Mouse (Mus musculus) intestine, embryonic 16.5 days (tissue): Measurements from ENCODE around the gene Drd1. TPM values are rescaled to one million over a fixed set of nuclear protein-coding genes. Genes with fewer than 3 reads are reported as not detected.

ENCODE experiments used
- ATAC-seq: fragments of 200-750 bp; cut with Nextera tagmentation; 2 replicates; pipeline ENCODE4 v1.8.0; 2017; ENCODE audit warnings: moderate TSS enrichment, moderate library complexity
- H3K27ac ChIP-seq: fragments of 300-500 bp; sonication (generic); 2 replicates; pipeline ENCODE4 v1.5.1; 2014; ENCODE audit warnings: mild to moderate bottlenecking, low read length
- H3K27me3 ChIP-seq: fragments of 300-500 bp; sonication (generic); replicated peaks from 2 replicates; pipeline ENCODE4 v1.6.1; 2014; ENCODE audit warnings: low read length, control low read depth, mixed read lengths; ENCODE audit not compliant: control insufficient read depth, insufficient read depth
- H3K36me3 ChIP-seq: fragments of 300-500 bp; sonication (generic); 2 replicates; pipeline ENCODE4 v1.6.1; 2014; ENCODE audit warnings: low read length, control low read depth; ENCODE audit not compliant: control insufficient read depth, insufficient read depth
- H3K4me1 ChIP-seq: fragments of 300-500 bp; sonication (generic); 2 replicates; pipeline ENCODE4 v1.6.1; 2014; ENCODE audit warnings: low read length, control low read depth, mixed read lengths; ENCODE audit not compliant: control insufficient read depth, insufficient read depth
- H3K4me2 ChIP-seq: fragments of 300-500 bp; sonication (generic); 2 replicates; pipeline ENCODE4 v1.6.1; 2014; ENCODE audit warnings: low read depth, low read length, control low read depth
- H3K4me3 ChIP-seq: fragments of 300-500 bp; sonication (generic); 2 replicates; pipeline ENCODE4 v1.5.1; 2014; ENCODE audit warnings: mild to moderate bottlenecking, low read length
- H3K9ac ChIP-seq: fragments of 300-500 bp; sonication (generic); 2 replicates; pipeline ENCODE4 v1.6.1; 2014; ENCODE audit warnings: low read depth, low read length
- H3K9me3 ChIP-seq: fragments of 300-500 bp; sonication (generic); 2 replicates; pipeline ENCODE4 v1.6.1; 2016; ENCODE audit warnings: low read length, control low read depth; ENCODE audit not compliant: control insufficient read depth
- WGBS: fragments of 180-500 bp; shearing (Covaris S2); extraction: QIAGEN DNeasy Blood & Tissue Kit; methylation state at CpG from one replicate; pipeline ENCODE4 v1.1.7; 2014; 5-methylcytosine and 5-hydroxymethylcytosine counted together
- polyA plus RNA-seq: library from polyadenylated mRNA; unstranded; fragments of >200 nt; fragmentation: Nextera tagmentation; extraction: Ambion mirVana; gene quantifications from 2 replicates; pipeline ENCODE4 v1.2.1, GENCODE M21; 2015

Drd1 gene
- polyA plus RNA-seq, 1 experiment from 2014 or later = 0.15 TPM

- WGBS = 69% methylated on average over 11 of the region's 11 CpGs
- no peak for ATAC-seq
- no peak overlapping the region for H3K4me3 ChIP-seq
- peaks cover 35% of the 10 kb centered on the region for H3K4me1 ChIP-seq
- no peaks in the 10 kb centered on the region for H3K9me3 ChIP-seq
- H3K27me3 ChIP-seq = no peaks in the 10 kb centered on the region
- H3K27ac ChIP-seq = 0 out of 2 replicates have a peak overlapping the region, but pooled peaks have one; percentile 4
- H3K9ac ChIP-seq = no peak overlapping the region
- 0 out of 2 replicates have a peak, but pooled peaks cover 2% of the 10 kb centered on the region for H3K36me3 ChIP-seq
- H3K4me2 ChIP-seq = no peak overlapping the region; the same call in 1 of the 2 replicates
Measured at GRCm38 (mm10) chr13:54076762-54077460, 21.4 kb upstream of the Drd1 start.

DNA sequence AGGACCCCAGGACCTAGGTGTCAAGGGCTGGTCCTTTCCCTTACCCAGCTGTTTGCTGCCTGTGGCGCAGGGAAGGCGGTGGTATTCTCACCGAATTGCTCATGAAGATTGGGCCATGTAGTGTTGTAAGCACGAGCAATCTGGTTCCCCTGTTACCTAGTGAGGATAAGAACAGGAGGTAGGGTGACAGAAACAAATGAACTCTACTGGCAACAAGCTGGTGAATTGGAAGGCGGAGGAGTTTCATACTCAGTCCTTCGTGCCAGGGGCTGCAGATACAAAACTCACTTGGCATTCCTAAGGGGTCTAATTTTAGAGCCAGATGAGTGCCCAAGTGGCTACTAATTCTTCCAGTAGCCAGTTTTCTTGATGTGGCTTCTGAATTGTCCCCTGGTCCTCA is 20.5 kb upstream of the Drd1 start:
- Histone ChIP-seq H3K36me3 (0 out of 2 replicates have a peak, but pooled peaks cover 2% of the 10 kb centered on the region), H3K4me1 (peaks cover 35% of the 10 kb centered on the region), H3K4me2 (no peak overlapping the region), H3K27ac (no peak overlapping the region), H3K9ac (no peak overlapping the region), H3K9me3 (no peaks in the 10 kb centered on the region), H3K4me3 (no peak overlapping the region), H3K27me3 (no peaks in the 10 kb centered on the region)
- ATAC-seq = no peak
- WGBS = 89% methylated on average over 6 of the region's 6 CpGs

DNA sequence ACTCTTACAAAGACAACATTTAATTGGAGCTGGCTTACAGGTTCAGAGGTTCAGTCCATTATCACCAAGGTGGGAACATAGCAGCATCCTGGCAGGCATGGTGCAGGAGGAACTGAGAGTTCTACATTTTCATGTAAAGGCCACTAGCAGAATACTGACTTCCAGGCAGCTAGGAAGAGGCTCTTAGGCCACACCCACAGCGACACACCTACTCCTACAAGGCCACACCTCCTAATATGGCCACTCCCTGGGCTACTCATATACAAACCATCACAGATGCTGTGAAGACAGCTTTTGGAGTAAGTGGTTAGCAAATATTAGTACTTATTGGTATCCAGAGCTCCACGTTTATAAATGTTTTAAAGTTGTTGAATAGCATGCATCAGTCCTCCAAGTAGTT is 19.9 kb upstream of the Drd1 start:
- no peak overlapping the region for H3K27ac ChIP-seq
- H3K9me3 ChIP-seq = no peaks in the 10 kb centered on the region
- no peak overlapping the region for H3K9ac ChIP-seq
- no peak overlapping the region for H3K4me2 ChIP-seq
- WGBS = 83% methylated on average over 2 of the region's 2 CpGs
- H3K4me1 ChIP-seq = peaks cover 30% of the 10 kb centered on the region
- H3K4me3 ChIP-seq = no peak overlapping the region
- H3K36me3 ChIP-seq = 0 out of 2 replicates have a peak, but pooled peaks cover 2% of the 10 kb centered on the region
- H3K27me3 ChIP-seq = no peaks in the 10 kb centered on the region
- no peak for ATAC-seq

DNA sequence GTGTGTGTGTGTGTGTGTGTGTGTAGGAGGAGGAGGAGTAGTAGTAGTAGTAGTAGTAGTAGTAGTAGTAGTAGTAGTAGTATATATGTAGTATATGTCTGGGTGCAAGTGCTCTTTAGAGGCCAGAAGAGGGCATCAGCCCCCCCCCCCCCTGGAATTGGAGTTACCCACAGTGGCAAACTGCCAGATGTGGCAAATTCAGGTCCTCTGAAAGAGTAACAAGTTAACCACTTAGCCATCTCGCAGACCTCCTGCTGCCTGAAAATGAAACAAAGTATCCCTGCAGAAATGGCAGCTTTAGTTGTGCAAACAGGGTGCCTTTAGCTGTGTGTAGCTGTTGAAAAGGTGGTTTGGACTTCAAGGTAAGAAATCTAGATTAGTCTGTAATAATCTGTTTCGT is 18.0 kb upstream of the Drd1 start:
- H3K36me3 ChIP-seq = 0 out of 2 replicates have a peak, but pooled peaks cover 2% of the 10 kb centered on the region
- no peak for ATAC-seq
- H3K9ac ChIP-seq = no peak overlapping the region
- no peak overlapping the region for H3K4me3 ChIP-seq
- H3K4me2 ChIP-seq = peak overlapping the region; percentile 67
- no peaks in the 10 kb centered on the region for H3K27me3 ChIP-seq
- WGBS = 66% methylated on average over 2 of the region's 2 CpGs
- no peaks in the 10 kb centered on the region for H3K9me3 ChIP-seq
- H3K4me1 ChIP-seq = peaks cover 15% of the 10 kb centered on the region
- no peak overlapping the region for H3K27ac ChIP-seq

GRCm38 (mm10) chr13:54073066-54073465 is 17.6 kb upstream of the Drd1 start:
- Histone ChIP-seq H3K4me3 (peak overlapping the region; percentile 83), H3K27ac (peak overlapping the region; percentile 85), H3K27me3 (no peaks in the 10 kb centered on the region), H3K4me1 (peaks cover 12% of the 10 kb centered on the region), H3K4me2 (peak overlapping the region; percentile 67), H3K9me3 (no peaks in the 10 kb centered on the region), H3K36me3 (0 out of 2 replicates have a peak, but pooled peaks cover 2% of the 10 kb centered on the region), H3K9ac (peak overlapping the region; percentile 97)
- peak; percentile 10; the same call in 1 of the 2 replicates for ATAC-seq
- WGBS = 10% methylated on average over 1 of the region's 1 CpGs

GRCm38 (mm10) chr13:54072526-54073057 is 17.1 kb upstream of the Drd1 start:
- peaks cover 11% of the 10 kb centered on the region for H3K4me1 ChIP-seq
- peak overlapping the region; percentile 97 for H3K9ac ChIP-seq
- peak overlapping the region; percentile 83 for H3K4me3 ChIP-seq
- peak overlapping the region; percentile 85 for H3K27ac ChIP-seq
- ATAC-seq = no peak
- no peaks in the 10 kb centered on the region for H3K27me3 ChIP-seq
- H3K9me3 ChIP-seq = no peaks in the 10 kb centered on the region
- 30% methylated on average over 10 of the region's 10 CpGs for WGBS
- H3K4me2 ChIP-seq = peak overlapping the region; percentile 67
- H3K36me3 ChIP-seq = 0 out of 2 replicates have a peak, but pooled peaks cover 2% of the 10 kb centered on the region

DNA sequence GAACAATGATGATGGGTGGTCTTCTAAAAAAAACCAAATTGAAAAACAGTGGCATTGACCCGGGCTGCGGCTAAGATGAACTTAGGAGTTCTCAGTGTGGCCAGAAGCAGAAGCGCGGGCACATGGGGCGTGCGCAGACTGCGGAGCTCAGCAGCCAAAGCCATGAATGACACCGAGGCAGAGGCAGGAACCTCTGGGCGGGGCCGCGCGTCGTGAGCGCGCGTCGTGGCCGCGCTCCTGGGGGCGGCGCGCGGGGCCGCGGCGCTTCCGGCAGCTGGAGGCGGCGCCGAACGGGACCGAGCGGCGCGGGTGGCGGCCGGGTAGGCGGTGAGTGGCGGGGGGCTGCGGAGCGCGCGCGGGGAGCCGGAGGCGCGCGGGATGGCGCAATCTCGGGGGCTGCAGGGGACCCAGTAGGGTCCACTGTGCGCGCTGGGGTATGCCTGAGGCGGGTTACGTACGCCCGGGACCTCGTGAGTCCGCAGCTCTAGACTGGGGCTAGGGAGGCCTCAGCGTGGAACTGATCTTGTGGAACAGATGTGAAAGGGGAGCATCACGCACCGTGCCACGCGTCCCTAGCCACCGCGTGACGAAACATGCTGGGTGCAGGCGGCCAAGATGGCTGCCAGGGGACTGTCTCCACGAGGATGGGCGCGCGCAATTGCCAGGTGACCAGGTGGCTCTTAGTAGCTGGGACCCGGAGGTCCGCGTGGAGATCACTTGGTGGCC is 16.3 kb upstream of the Drd1 start, which contains the start of gene Sfxn1:
Gene Sfxn1 (plus strand): TSS at position 264 of the 726 bp plus-strand sequence.
- ATAC-seq = peak; percentile 80
- peak within 1 kb of the TSS; percentile 67 for H3K4me2 ChIP-seq
- H3K27me3 ChIP-seq = no peaks in the 10 kb centered on the region
- under 1% methylated on average over 65 of the region's 74 CpGs for WGBS
- H3K4me3 ChIP-seq = peak within 1 kb of the TSS; percentile 83
- H3K9me3 ChIP-seq = no peaks in the 10 kb centered on the region
- H3K27ac ChIP-seq = peak within 1 kb of the TSS; percentile 85
- peak within 1 kb of the TSS; percentile 97 for H3K9ac ChIP-seq
- H3K36me3 ChIP-seq = 0 out of 2 replicates have a peak, but pooled peaks cover 2% of the 10 kb centered on the region
- peaks cover 6% of the 10 kb centered on the region; the same call in 1 of the 2 replicates for H3K4me1 ChIP-seq

GRCm38 (mm10) chr13:54071011-54071410 is 15.5 kb upstream of the Drd1 start:
- Histone ChIP-seq H3K36me3 (0 out of 2 replicates have a peak, but pooled peaks cover 2% of the 10 kb centered on the region), H3K27me3 (no peaks in the 10 kb centered on the region), H3K4me2 (no peak overlapping the region), H3K9ac (no peak overlapping the region), H3K4me1 (peaks cover 6% of the 10 kb centered on the region; the same call in 1 of the 2 replicates), H3K9me3 (no peaks in the 10 kb centered on the region), H3K27ac (no peak overlapping the region), H3K4me3 (no peak overlapping the region)
- ATAC-seq = no peak
- 95% methylated on average over 9 of the region's 9 CpGs for WGBS

GRCm38 (mm10) chr13:54067617-54068166 is 12.2 kb upstream of the Drd1 start:
- no peaks in the 10 kb centered on the region for H3K27me3 ChIP-seq
- H3K4me3 ChIP-seq = no peak overlapping the region
- H3K36me3 ChIP-seq = no peaks in the 10 kb centered on the region
- H3K27ac ChIP-seq = no peak overlapping the region
- 0 out of 2 replicates have a peak, but pooled peaks have one; percentile 41 for ATAC-seq
- H3K4me2 ChIP-seq = no peak overlapping the region
- no peaks in the 10 kb centered on the region for H3K9me3 ChIP-seq
- WGBS = 40% methylated on average over 6 of the region's 6 CpGs
- no peak overlapping the region for H3K9ac ChIP-seq
- no peaks in the 10 kb centered on the region for H3K4me1 ChIP-seq
